Mouse (Mus musculus) Patski (cell line): ENCODE results near the gene Zfp683. TPM values are rescaled to one million over a fixed set of nuclear protein-coding genes. Genes with fewer than 3 reads are reported as not detected.

Source experiments
- ATAC-seq: fragments of 100-300 bp; one replicate; pipeline ENCODE4 v1.8.0; 2021
- CTCF ChIA-PET: fragments of 350-600 bp; sonication (Branson Sonifier 250); formaldehyde crosslinking; loops from one replicate; lab custom pipeline; 2022; ENCODE audit warnings: inconsistent platforms; lab: Charles Lee
- POLR2A ChIA-PET: fragments of 350-600 bp; sonication (Branson Sonifier 250); formaldehyde crosslinking; loops from one replicate; lab custom pipeline; 2022; ENCODE audit warnings: antibody characterized with exemption, inconsistent platforms; lab: Charles Lee
- DNase-seq: peaks from one replicate; pipeline ENCODE4 v3.0.0-alpha.2; 2011; ENCODE audit warnings: low read depth, low spot score
- H3K27me3 ChIP-seq: fragments of 371-371 bp; one replicate; pipeline ENCODE4 v1.5.1; 2021
- CTCF ChIP-seq: fragments of 100-300 bp; IDR thresholded peaks from one replicate; pipeline ENCODE4 v1.5.1; 2021
- in situ Hi-C: fragments of 300-500 bp; cut with MboI; formaldehyde crosslinking; loops from 3 replicates; pipeline ENCODE4 v1.11.1; 2018; ENCODE audit warnings: low pct_unique_long_range_greater_than_20kb, mixed read lengths
- polyA plus RNA-seq: library from polyadenylated mRNA; unstranded; gene quantifications from one replicate; pipeline ENCODE4 v1.2.3, GENCODE M21; 2021

Gene Zfp683
- polyA plus RNA-seq, 1 experiment from 2014 or later = not detected

DNA sequence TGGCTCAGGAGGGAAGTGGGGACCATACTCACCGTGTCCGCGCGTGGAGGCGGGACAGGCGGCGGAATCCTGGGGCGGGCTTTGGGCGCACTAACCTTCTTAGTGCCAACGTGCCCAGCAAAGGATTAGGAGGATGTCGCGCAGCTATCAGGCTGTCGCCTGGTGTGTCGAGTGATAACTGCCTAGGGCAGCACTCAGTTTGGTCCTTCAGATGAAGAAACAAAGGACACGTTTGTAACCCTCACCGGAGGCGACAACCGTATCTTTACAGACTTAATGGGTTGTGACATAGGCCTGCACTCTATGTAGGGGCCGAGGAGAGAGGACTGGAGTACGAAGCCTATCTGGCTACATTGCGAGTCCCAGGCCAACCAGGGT, 49.1 kb downstream of the Zfp683 start:
- CTCF ChIA-PET = no interaction called here
- POLR2A ChIA-PET = no interaction called here
- no peak for DNase-seq
- TF ChIP-seq CTCF = no peak
- in situ Hi-C loops = no loop called here
- peak; percentile 51 for ATAC-seq
- H3K27me3 ChIP-seq = no peaks in the 10 kb centered on the region

DNA sequence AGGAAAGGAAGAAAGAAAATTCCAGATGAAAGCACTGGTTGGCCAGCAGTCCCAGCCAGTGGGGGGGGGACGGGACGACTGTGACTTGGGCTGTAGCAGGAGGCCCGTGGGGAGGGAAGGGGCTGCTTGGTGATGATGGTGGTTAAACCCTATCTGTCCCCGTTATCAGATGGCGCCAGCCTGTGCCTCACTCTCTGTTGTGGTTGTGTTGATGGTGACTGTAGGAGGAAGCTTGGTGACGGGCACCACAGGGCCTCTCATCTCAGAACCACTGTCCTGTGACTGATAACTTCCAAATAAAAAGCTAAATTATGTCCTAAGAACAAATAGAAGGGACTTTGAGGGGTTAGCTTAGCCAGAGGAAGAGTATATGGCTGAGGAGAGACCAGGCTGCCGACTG, 52.5 kb downstream of the Zfp683 start:
- TF ChIP-seq CTCF = no peak
- H3K27me3 ChIP-seq = no peaks in the 10 kb centered on the region
- in situ Hi-C loops = no loop called here
- DNase-seq (no peak), ATAC-seq (no peak)
- ChIA-PET CTCF (interaction anchor here (0.9 kb wide), 2 partner anchors 10 to 185 kb away, joined by 3 read pairs; no protein-coding TSS in a partner anchor), POLR2A (no interaction called here)

DNA sequence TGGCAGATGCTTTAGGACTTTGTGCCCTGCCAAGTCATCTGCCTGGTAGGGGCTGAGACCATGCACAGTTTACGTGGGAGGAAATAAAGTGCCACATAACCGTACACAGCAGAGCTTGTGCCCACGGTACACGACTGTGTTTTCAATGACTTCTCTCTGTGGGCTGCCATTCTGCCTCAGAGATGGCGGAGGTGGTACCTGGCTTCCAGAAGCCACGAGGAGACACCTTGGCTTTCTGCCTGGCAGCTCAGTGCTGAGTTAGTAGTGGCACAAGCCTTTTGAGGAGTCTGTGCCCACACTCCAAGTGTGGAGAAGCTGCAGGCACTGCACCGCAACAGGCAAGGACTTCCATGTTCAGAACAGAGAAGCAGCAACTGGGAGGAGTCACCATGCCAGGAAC, 54.1 kb downstream of the Zfp683 start:
- TF ChIP-seq CTCF = no peak
- ChIA-PET CTCF (interaction anchor here (1.1 to 1.5 kb wide), 2 partner anchors 21 to 31 kb away, joined by 3 to 5 read pairs; no protein-coding TSS in a partner anchor), POLR2A (interaction anchor here (1.1 kb wide), 1 partner anchor 20 kb away, joined by 3 read pairs; no protein-coding TSS in a partner anchor)
- in situ Hi-C loops = no loop called here
- ATAC-seq = no peak
- no peaks in the 10 kb centered on the region for H3K27me3 ChIP-seq
- DNase-seq = no peak

DNA sequence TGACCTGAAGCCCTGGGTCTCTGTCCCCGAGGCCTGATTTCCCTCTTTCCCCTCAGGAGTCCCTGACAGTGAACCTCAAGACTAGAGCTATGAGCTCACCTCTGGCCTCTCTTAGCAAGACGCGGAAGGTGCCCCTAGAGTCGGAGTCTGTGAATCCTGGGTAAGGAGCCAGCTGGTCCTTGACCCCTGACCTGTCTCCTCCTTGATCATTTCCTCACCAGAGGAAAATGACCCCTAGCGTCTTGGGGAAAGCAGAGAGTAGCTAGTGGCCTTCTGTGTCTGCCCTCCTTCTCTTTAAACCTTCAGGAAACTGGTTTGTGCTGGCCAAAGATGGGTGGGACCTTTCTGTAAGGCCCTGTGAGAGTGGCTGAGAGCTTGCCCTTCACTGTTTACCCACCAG, 54.6 kb downstream of the Zfp683 start:
- H3K27me3 ChIP-seq = no peaks in the 10 kb centered on the region
- in situ Hi-C loops = no loop called here
- ChIA-PET POLR2A (interaction anchor here (1.1 kb wide), 1 partner anchor 20 kb away, joined by 3 read pairs; no protein-coding TSS in a partner anchor), CTCF (interaction anchor here (0.9 to 1.6 kb wide), 4 partner anchors 15 to 72 kb away, joined by 3 to 5 read pairs (median 4); no protein-coding TSS in a partner anchor)
- TF ChIP-seq CTCF = no peak
- DNase-seq = no peak
- ATAC-seq = no peak

Other genes starting within 250 kb of the Zfp683 start
- 58.1 TPM for gene Rps6ka1, start 166.0 kb upstream of the Zfp683 start, polyA plus RNA-seq
- gene Hmgn2, start 85.2 kb upstream of the Zfp683 start, polyA plus RNA-seq = 170 TPM
- 28.3 TPM for gene Dhdds, start 52.9 kb upstream of the Zfp683 start, polyA plus RNA-seq
- not detected for gene Lin28a, start 35.0 kb upstream of the Zfp683 start, polyA plus RNA-seq
- 0.18 TPM for gene Crybg2, start 7.0 kb downstream of the Zfp683 start, polyA plus RNA-seq
- gene Cd52, start 41.2 kb downstream of the Zfp683 start, polyA plus RNA-seq = not detected
- 10.0 TPM for gene Ubxn11, start 48.7 kb downstream of the Zfp683 start, polyA plus RNA-seq
- gene Sh3bgrl3, start 75.0 kb downstream of the Zfp683 start, polyA plus RNA-seq = 207 TPM
- 20.9 TPM for gene Cep85, start 133.3 kb downstream of the Zfp683 start, polyA plus RNA-seq
- not detected for gene Gm7534, start 149.2 kb downstream of the Zfp683 start, polyA plus RNA-seq
- gene Catsper4, start 173.5 kb downstream of the Zfp683 start, polyA plus RNA-seq = 0.10 TPM
- gene Cnksr1, start 184.6 kb downstream of the Zfp683 start, polyA plus RNA-seq = 2.3 TPM
- gene E130218I03Rik, start 189.8 kb downstream of the Zfp683 start, polyA plus RNA-seq = 0.23 TPM
- 10.4 TPM for gene Zfp593, start 191.8 kb downstream of the Zfp683 start, polyA plus RNA-seq
- not detected for gene Gm30191, start 193.1 kb downstream of the Zfp683 start, polyA plus RNA-seq
- not detected for gene Grrp1, start 200.3 kb downstream of the Zfp683 start, polyA plus RNA-seq
- gene Pdik1l, start 234.1 kb downstream of the Zfp683 start, polyA plus RNA-seq = 8.7 TPM